In the genomic region with DNA sequence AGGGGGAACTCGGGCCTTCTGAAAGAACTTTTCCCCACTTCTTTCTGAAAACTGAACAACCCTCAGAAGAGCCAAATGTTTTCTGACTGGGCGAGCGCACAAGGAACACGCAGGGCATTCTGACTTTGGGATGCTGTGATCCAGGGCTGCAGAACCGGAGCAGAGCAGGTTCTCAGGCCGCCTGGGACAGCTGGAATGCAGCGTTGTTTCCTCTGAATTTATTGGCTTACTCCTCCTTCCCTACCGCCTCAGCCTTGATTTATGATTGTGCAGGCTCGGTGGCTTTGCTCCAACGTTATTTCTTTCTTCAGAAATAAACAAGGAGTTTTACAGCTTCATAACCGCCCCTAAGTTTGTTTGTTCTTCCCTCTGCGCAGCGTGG, we compare ENCODE assay signal across 8 mouse cellular contexts.
DNase-seq lines count a peak whose midpoint lies in the region; ATAC-seq and TF ChIP-seq lines count a peak whose summit lies in the region.

No protein-coding gene starts in this region.

- H3K4me1 ChIP-seq in limb, embryonic 12.5 days (replicated peaks): peaks cover 36% of the 10 kb centered on the region
- peaks cover 18% of the 10 kb centered on the region for H3K4me1 ChIP-seq in stomach, embryonic 15.5 days

- H3K4me2 ChIP-seq in limb, embryonic 12.5 days: peak overlapping the region; percentile 47
- H3K4me2 ChIP-seq in stomach, embryonic 15.5 days: peak overlapping the region; percentile 31

- no peak overlapping the region for H3K4me3 ChIP-seq in limb, embryonic 12.5 days (replicated peaks)
- H3K4me3 ChIP-seq in stomach, embryonic 15.5 days (replicated peaks): no peak overlapping the region
- H3K4me3 ChIP-seq in layer of hippocampus, adult 2 months: no peak overlapping the region

- no peaks in the 10 kb centered on the region for H3K36me3 ChIP-seq in limb, embryonic 12.5 days
- no peaks in the 10 kb centered on the region for H3K36me3 ChIP-seq in stomach, embryonic 15.5 days

- peak; percentile 93 for DNase-seq in heart, adult 11 months
- no peak for DNase-seq in heart, postnatal 25 days (ENCODE audit: low spot score)
- peak; percentile 21 for DNase-seq in gastrocnemius, postnatal 25 days
- no peak for DNase-seq in layer of hippocampus, adult 2 months (ENCODE audit: low spot score in 2 of 2)
- DNase-seq in layer of hippocampus, adult 9-10 months (ENCODE audit: low spot score): no peak
- no peak for DNase-seq in frontal cortex, postnatal 10 days (ENCODE audit: low spot score in 2 of 2)

- intact Hi-C loops in heart, postnatal 25 days (cut with DNase I): no loop called here

- peak; percentile 67 for ATAC-seq in limb, embryonic 12.5 days (ENCODE audit: insufficient number of reproducible peaks, insufficient read depth, low FRiP score, low TSS enrichment, low read depth)
- peak; percentile 40; the same call in 1 of the 2 replicates for ATAC-seq in stomach, embryonic 15.5 days (ENCODE audit: insufficient read depth, low FRiP score, low read depth)

- 0 out of 2 replicates have a peak overlapping the region, but pooled peaks have one; percentile 31 for H3K9ac ChIP-seq in limb, embryonic 12.5 days (replicated peaks)
- H3K9ac ChIP-seq in stomach, embryonic 15.5 days: no peak overlapping the region

- WGBS in limb, embryonic 12.5 days: 4% methylated on average over 13 of the region's 13 CpGs
- WGBS in stomach, embryonic 15.5 days: 10% methylated on average over 13 of the region's 13 CpGs

- no peaks in the 10 kb centered on the region for H3K27me3 ChIP-seq in limb, embryonic 12.5 days
- no peaks in the 10 kb centered on the region for H3K27me3 ChIP-seq in stomach, embryonic 15.5 days (replicated peaks)

- no peaks in the 10 kb centered on the region for H3K9me3 ChIP-seq in limb, embryonic 12.5 days
- no peaks in the 10 kb centered on the region for H3K9me3 ChIP-seq in stomach, embryonic 15.5 days

- no peak for TF ChIP-seq CTCF in layer of hippocampus, adult 2 months (conservative IDR thresholded peaks at IDR 0.05)

- peak overlapping the region; percentile 95 for H3K27ac ChIP-seq in limb, embryonic 12.5 days
- peak overlapping the region; percentile 92 for H3K27ac ChIP-seq in stomach, embryonic 15.5 days
- H3K27ac ChIP-seq in layer of hippocampus, adult 2 months: no peak overlapping the region

Comparison
In these comparisons a context has a peak if more than half of its experiments do, and no peak if none do; other contexts are left out.
1. DNase-seq: peak in heart, adult 11 months (single experiment) and gastrocnemius, postnatal 25 days (single experiment); none in heart, postnatal 25 days (single experiment), layer of hippocampus, adult 2 months (0 of 2), layer of hippocampus, adult 9-10 months (single experiment) and frontal cortex, postnatal 10 days (0 of 2).